Mouse (Mus musculus) left cerebral cortex, postnatal 36 days (tissue): Measurements from ENCODE around the gene Senp8. TPM values are rescaled to one million over a fixed set of nuclear protein-coding genes. Genes with fewer than 3 reads are reported as not detected.
"Not testable (repeated sequence)": the region's sequence is repeated elsewhere in the genome, so short reads cannot be mapped to it uniquely, and the experiment has no call there.

ENCODE experiments used
- DNase-seq, 2 experiments: peaks; one replicate each; pipeline ENCODE4 v3.0.0; 2021 to 2022; ENCODE audit warnings: low spot score in 2 of 2, mixed read lengths in 1 of 2
- intact Hi-C: fragments of 180-260 bp; cut with DNase I; formaldehyde crosslinking; loops from one replicate; pipeline ENCODE4 v1.15.1; 2025
- total RNA-seq, 2 experiments: library from RNA; stranded (reverse); gene quantifications; 2 replicates each; pipeline ENCODE4 v1.2.3; 2021

Senp8 gene
- total RNA-seq = 1 to 10 TPM; 7.6 to 9.0 TPM

DNA sequence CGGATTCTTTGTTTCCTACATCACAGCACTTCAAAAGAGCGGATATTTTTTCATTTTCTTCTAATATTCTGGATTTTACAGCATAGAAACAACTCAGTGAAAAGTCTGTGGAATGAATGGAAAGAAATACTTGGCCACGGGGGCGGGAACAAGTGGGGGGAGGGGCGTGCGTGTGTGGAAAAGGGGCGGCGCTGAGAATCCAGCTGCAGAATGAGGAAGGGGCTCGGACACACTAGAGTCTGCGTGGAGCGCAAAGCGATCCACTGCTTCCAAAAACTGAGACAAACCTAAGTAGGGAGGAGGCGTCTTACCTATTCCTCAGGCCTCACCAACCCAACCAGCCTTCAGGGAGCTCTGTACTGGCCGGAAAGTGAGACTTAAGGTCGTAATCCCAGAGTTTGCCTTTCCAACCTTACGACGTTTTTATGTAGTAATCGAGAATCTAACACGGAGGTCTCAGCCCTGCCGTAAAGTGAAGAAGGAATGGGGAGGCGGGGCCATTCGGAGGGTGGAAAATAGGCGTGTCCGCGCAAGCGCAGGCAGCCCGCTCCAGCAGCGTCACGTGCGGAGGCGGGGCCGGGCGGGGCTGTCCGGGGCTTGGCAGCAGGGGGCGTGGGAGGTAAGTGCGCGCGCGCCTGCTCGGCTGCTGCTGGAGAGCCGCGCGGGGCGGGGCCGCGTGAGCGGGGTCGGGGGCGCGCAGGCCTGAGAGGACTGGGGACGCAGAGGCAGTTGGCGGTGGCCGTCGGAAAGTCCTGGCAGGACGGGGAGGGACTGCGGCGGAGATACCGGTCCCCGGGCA lies at the start of gene Senp8, which contains the start of gene Myo9a:
TSS of gene Senp8 (minus strand) at position 444 of the 799 bp plus-strand sequence.
TSS of gene Myo9a (plus strand) at position 630 of the 799 bp plus-strand sequence.
- DNase-seq = peak; percentile 100
- intact Hi-C loops = no loop called here

GRCm38 (mm10) chr9:59766966-59767461 lies 16.5 kb upstream of the Senp8 start:
- intact Hi-C loops = not testable (repeated sequence)

GRCm38 (mm10) chr9:59760515-59760914 lies 10.0 kb upstream of the Senp8 start:
- DNase-seq = no peak
- intact Hi-C loops = no loop called here

More at GRCm38 (mm10) chr9:59766966-59767461, 16.5 kb upstream of the Senp8 start:
- DNase-seq = not testable (repeated sequence)

- intact Hi-C loops, DNase-seq: not testable (repeated sequence)
Observed at GRCm38 (mm10) chr9:59757016-59757415, 6.5 kb upstream of the Senp8 start.

DNA sequence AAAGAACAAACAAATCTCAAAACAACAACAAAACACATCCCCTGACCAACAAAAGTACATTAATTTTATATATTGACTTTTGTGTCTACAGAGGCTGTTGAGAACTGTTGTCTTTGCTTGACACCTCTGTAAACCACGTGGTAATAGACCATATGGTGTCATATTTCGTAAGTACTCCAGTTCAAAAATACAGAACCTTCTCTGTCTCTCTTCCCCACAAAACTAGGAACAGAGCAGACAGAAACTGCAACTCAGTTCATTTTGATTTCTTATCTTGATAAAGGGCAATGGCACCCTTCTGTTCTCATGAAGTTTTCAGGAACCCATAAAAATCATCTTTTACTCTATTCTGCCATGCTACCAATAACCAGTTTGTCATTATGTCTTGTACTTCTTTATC lies 4.7 kb upstream of the Senp8 start:
- no peak for DNase-seq
- intact Hi-C loops = no loop called here

DNA sequence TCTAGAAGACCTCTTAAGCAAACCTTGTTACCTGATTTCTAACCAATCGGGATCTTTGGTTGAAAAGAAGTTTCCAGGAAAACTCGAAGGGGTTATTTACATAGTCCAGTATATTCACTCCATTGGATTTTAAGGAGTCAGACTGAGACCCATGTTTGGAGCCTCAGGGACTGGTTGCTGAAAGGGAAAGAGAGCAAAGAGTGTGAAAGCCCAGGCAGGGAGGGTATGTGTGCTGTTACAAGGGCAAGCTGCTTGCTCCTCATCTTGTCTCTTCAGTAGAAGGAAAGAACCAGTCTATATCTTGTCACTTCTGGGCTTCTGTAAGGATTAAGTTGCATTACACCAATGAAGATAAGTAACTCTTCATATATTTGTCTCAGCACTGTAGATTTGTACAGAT lies 1.5 kb upstream of the Senp8 start:
- intact Hi-C loops = no loop called here
- DNase-seq = no peak

DNA sequence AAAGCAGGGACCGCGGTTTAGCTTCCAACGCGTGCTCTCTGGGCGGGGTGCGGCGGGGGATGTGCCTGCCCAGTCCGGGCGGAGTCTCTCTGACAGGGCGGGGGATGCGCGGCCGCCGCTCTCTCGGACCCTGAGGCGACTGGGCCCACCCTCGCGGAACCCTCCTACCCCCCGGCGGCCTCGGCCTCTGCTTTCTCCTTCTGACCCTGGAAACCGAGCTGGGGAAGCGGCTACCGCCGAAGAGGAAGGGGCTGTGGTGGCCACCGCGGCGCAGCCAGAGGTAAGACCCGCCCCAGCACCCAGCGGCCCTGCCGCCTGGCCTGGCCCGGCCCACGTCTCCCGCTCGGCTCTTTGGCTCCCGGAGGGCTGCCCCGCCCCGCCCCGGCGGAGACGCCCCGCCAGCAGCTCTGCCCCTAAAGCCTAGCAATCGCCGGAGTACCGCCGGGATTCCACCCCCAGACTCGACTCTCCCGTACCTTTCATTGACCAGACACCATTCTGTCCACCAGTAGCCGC lies 614 bp upstream of the Senp8 start:
- DNase-seq = peak; percentile 83 to 85
- intact Hi-C loops = no loop called here

DNA sequence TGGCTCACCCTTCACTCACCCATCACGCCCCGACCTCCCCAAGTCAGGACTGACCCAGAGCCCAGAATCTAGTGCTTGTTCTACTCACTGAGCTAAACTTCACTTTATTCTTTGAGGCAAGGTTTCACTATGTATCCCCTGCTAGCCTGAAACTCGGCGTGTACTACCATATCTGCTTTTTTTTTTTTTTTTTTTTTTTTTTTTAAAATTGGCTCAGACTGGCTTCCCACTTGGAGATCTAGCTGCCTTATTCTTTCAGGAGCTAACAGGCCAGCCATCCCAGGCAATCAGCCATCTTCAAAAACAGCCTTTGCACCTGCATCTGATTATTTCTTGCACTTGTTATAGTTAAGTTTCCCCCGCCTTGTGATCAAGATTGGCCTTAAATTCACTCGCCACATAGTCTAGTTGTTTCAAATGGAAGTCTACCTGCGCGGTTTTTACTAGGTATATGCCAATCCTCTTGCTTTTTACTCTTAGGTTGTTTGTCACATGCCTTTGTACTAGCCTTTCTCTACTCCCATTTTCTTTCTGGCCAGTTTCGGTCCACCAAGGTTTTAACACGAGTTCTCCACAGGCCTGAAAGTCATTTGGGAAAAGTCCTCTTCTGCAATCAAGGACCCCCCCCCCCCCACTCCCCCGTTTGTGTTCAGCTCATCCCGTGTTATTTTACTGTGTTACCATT lies 787 bp downstream of the Senp8 start:
- no peak for DNase-seq
- intact Hi-C loops = no loop called here

DNA sequence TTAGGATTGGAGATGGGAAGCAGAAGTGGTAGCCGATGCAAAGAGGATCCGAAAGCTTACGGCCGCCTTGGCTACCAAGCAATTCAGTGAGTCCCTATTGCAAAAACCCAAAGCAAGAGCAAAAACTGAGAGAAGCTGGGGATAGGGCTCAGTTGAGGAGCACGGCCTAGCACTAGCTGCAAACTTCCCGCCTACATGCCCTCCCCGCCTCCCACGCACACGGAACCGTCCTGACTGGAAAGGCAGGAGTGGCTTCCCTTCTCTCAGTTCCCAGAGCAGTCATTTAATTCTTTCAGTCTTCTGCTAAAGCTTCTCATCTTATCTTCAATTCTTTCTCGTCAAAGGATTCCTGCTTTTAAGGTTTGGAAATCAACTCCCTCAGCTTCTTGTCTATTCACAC lies 1.5 kb downstream of the Senp8 start:
- peak; percentile 16 to 17 for DNase-seq
- intact Hi-C loops = no loop called here

- intact Hi-C loops = no loop called here
- DNase-seq = no peak
Observed at GRCm38 (mm10) chr9:59748387-59748786, 2.1 kb downstream of the Senp8 start.

- intact Hi-C loops = no loop called here
- DNase-seq = no peak
Observed at GRCm38 (mm10) chr9:59743903-59744302, 6.6 kb downstream of the Senp8 start.

DNA sequence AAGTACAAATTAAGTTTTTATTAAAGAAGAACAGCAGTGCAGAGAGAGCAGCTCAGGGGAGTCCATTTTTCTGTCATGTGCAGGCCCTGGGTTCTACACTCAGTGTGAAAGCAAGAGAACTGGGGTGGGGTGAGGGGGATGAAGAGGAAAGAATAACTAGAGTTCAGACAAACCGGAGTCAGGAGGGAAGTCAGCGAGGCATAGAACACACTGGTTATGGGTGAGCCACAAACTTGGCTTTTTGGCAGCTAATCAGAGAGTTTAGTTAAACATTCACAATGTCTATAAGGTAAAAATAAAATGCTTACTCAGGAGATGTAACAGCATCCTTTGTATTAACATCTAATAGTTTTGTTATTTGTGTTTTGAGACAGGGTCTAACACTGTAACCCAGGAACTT lies 9.9 kb downstream of the Senp8 start:
- intact Hi-C loops = no loop called here
- DNase-seq = no peak

- intact Hi-C loops = no loop called here
- DNase-seq = no peak
Observed at GRCm38 (mm10) chr9:59735394-59735793, 15.1 kb downstream of the Senp8 start.

GRCm38 (mm10) chr9:59733075-59733474 lies 17.4 kb downstream of the Senp8 start:
- DNase-seq = no peak
- intact Hi-C loops = no loop called here

- intact Hi-C loops = no loop called here
- no peak for DNase-seq
Observed at GRCm38 (mm10) chr9:59731136-59731535, 19.4 kb downstream of the Senp8 start.

GRCm38 (mm10) chr9:59727569-59728286 lies 22.8 kb downstream of the Senp8 start:
- DNase-seq = no peak
- intact Hi-C loops = loop anchor here (10.0 kb wide), 1 partner anchor 507 kb away; no protein-coding TSS in a partner anchor

GRCm38 (mm10) chr9:59725515-59725914 lies 25.0 kb downstream of the Senp8 start:
- intact Hi-C loops = loop anchor here (10.0 kb wide), 1 partner anchor 509 kb away; no protein-coding TSS in a partner anchor
- DNase-seq = no peak

DNA sequence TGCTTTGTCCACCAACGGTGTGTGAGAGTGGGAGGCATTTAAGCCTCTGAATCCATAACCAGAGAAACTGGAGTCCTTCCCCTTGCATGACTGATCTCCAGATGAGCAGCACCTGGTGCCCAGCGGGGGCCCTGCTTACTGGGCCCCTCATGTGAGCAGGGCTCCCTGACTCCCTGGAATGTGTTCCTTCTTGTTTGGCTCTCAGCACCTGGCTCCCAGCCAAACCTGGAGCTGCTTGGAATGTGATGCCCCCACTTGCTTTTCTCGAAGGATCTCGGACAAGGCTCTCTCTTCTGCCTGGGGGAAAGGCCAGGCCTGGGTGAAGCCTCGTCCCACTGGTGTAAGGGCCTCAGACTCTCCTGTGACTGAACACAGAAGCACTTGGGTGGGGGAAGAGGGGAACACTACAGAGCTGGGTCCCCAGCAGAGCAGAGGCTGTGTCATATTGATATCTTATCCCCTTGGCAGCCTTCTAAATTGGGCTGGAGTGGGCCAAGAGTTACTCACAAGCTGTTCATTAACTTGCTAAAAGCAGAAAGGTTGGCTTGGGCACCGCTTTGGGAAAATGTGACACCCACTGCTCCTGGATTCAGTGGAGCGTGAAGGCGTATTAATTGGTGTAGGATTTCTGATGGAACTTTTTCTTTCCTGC lies 26.6 kb downstream of the Senp8 start:
- intact Hi-C loops = loop anchor here (5.0 to 10.0 kb wide), 2 partner anchors 243 to 511 kb away; no protein-coding TSS in a partner anchor

GRCm38 (mm10) chr9:59723096-59723657 lies 27.3 kb downstream of the Senp8 start:
- DNase-seq = peak; percentile 67 to 72
- intact Hi-C loops = loop anchor here (5.0 to 10.0 kb wide), 2 partner anchors 244 to 512 kb away; no protein-coding TSS in a partner anchor

More for the DNA sequence above, 26.6 kb downstream of the Senp8 start:
- DNase-seq = peak; percentile 38 to 45
